Mouse (Mus musculus): ENCODE measurements around the gene Olfr1251. TPM values are rescaled to one million over a fixed set of nuclear protein-coding genes. Genes with fewer than 3 reads are reported as not detected.

The Olfr1251 gene
- polyA plus RNA-seq (2012; rRNA removed) = not detected in 2 replicates

GRCm38 (mm10) chr2:89671836-89672235 is at the start of gene Olfr1251:
Gene Olfr1251 (minus strand): TSS chr2:89671936.

GRCm38 (mm10) chr2:89661367-89661766 is 10.4 kb downstream of the Olfr1251 start, which contains the start of gene Olfr1250:
Gene Olfr1250 (minus strand): TSS chr2:89661467.

GRCm38 (mm10) chr2:89634883-89635282 is 36.9 kb downstream of the Olfr1251 start, which contains the start of gene Olfr1249:
Gene Olfr1249 (minus strand): TSS chr2:89634983.

GRCm38 (mm10) chr2:89618145-89618544 is 53.6 kb downstream of the Olfr1251 start, which contains the start of gene Olfr1248:
Gene Olfr1248 (minus strand): TSS chr2:89618245.

Other genes with a start within 250 kb of the Olfr1251 start
- gene Olfr1240, start 228.9 kb downstream of the Olfr1251 start, polyA plus RNA-seq (2012; rRNA removed) = not detected in 2 replicates
- gene Olfr1241, start 184.8 kb downstream of the Olfr1251 start, polyA plus RNA-seq (2012; rRNA removed) = not detected in 2 replicates
- gene Olfr1242, start 173.6 kb downstream of the Olfr1251 start, polyA plus RNA-seq (2012; rRNA removed) = not detected in 2 replicates
- gene Olfr1243, start 140.4 kb downstream of the Olfr1251 start, polyA plus RNA-seq (2012; rRNA removed) = not detected in 2 replicates
- not detected in 2 replicates for gene Olfr1245, start 93.5 kb downstream of the Olfr1251 start, polyA plus RNA-seq (2012; rRNA removed)
- not detected in 2 replicates for gene Olfr1246, start 78.8 kb downstream of the Olfr1251 start, polyA plus RNA-seq (2012; rRNA removed)
- gene Olfr1247, start 57.8 kb downstream of the Olfr1251 start, polyA plus RNA-seq (2012; rRNA removed) = not detected in 2 replicates
- not detected in 2 replicates for gene Olfr1248, start 53.7 kb downstream of the Olfr1251 start, polyA plus RNA-seq (2012; rRNA removed)
- gene Olfr1249, start 37.0 kb downstream of the Olfr1251 start, polyA plus RNA-seq (2012; rRNA removed) = not detected in 2 replicates
- not detected in 2 replicates for gene Olfr1250, start 10.5 kb downstream of the Olfr1251 start, polyA plus RNA-seq (2012; rRNA removed)
- not detected in 2 replicates for gene Olfr1252, start 53.1 kb upstream of the Olfr1251 start, polyA plus RNA-seq (2012; rRNA removed)
- not detected in 2 replicates for gene Olfr1253, start 85.2 kb upstream of the Olfr1251 start, polyA plus RNA-seq (2012; rRNA removed)
- not detected in 2 replicates for gene Olfr1254, start 121.7 kb upstream of the Olfr1251 start, polyA plus RNA-seq (2012; rRNA removed)
- not detected in 2 replicates for gene Olfr1255, start 140.1 kb upstream of the Olfr1251 start, polyA plus RNA-seq (2012; rRNA removed)
- gene Olfr1256, start 169.6 kb upstream of the Olfr1251 start, polyA plus RNA-seq (2012; rRNA removed) = not detected in 2 replicates
- not detected in 2 replicates for gene Olfr48, start 176.3 kb upstream of the Olfr1251 start, polyA plus RNA-seq (2012; rRNA removed)
- not detected in 2 replicates for gene Olfr1257, start 206.5 kb upstream of the Olfr1251 start, polyA plus RNA-seq (2012; rRNA removed)